Mouse (Mus musculus) stomach, adult 2 months (tissue): ENCODE data around the gene Cnga1. TPM values are rescaled to one million over a fixed set of nuclear protein-coding genes. Genes with fewer than 3 reads are reported as not detected.

Source experiments
- polyA plus RNA-seq: library from polyadenylated mRNA; depleted of rRNA; stranded (reverse); fragments of >200 nt; gene quantifications from 2 replicates; pipeline ENCODE4 v1.2.3, GENCODE M21; 2012; rRNA removed

The Cnga1 gene
- not detected in 2 replicates for polyA plus RNA-seq

DNA sequence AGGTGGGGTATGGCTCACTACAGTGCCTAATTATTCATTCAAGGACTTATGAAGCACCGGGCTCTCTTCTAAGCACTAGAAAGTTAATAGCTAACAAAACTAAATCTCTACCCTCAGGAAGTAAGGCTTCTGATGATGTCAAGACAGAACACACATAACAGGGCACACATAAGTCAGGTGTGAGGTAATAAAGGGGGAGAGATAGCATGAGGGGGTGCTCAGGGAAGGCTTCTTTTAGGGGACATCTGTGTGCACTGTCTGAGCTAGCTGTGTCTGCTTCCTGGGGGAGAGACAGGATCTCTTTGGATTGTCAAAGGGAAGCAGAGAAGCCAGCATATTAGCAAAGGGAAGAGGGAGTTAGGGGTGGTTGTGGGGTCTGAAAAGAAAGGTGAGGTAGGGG, at the start of gene Cnga1:
Gene Cnga1 (minus strand): TSS at position 101 of the 400 bp plus-strand sequence.

DNA sequence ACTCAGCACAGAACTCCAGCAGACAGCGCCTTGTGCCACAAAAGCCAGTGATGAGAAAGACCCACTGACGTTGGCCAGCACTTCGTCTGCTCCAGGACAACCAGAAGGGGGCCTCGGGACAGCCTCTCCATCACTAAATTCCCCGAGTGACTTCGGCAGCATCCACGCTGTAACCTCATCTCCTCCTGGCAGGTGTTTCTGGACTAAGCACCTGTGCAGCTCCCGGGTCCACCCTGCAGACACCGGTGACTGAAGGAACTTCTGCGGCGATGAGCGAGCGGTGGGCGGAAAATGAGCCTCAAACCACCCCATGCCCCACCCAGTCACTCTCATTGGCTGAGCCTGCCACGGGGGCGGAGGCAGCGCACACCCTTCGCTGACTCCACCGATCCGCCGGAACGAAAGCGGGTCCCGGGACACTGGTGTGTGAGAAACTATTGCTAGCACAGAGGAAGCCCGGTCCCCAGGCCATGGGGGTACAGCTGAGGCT, 3.4 kb upstream of the Cnga1 start, which contains the start of gene Nipal1:
Gene Nipal1 (plus strand): TSS at position 378 of the 490 bp plus-strand sequence.

DNA sequence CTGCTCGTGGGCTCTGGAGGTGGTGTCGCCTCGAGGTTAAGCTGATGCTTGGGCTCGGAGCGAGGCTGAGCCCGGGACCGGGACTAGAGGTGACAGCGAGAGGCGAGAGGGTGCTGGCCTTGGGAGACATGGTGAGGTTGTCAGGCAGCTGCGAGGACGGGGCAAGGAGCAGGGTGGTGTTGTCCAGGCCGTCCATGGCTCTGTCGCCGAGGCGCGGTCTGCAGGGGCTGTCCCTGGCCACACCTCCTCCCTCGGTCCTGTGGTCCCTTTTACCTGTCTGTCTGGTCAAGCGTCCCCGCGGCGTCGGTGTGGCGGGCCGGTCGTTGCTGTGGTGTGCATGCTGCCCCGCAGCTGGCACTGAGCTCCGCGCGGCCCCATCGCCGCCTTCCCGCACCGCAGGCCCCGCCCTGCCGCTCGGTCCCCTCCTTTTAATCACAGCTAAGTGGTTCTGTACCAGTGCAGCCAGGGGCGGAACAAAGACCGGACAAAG, 56.8 kb downstream of the Cnga1 start, which contains the start of gene Gm5868:
Gene Gm5868 (minus strand): TSS at position 360 of the 490 bp plus-strand sequence.

DNA sequence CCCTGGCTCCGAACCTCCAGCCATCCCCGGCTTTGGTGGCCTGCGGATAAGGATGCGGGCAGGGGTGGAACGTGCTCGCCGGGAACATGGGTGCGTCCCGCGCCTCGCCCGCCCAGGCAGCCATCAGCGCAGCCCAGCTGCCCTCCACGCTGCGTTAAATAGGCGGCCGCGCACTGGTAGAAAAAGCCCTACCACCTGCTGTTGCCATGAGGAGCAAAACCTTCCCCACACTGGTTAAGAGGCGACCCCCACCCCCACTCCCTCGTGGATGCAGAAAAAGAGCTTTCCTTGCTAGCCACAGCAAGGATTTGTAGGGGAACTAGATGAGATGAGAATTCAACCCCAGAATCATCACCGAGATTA, 63.1 kb downstream of the Cnga1 start, which contains the start of gene Zar1:
Gene Zar1 (minus strand): TSS at position 285 of the 363 bp plus-strand sequence.

DNA sequence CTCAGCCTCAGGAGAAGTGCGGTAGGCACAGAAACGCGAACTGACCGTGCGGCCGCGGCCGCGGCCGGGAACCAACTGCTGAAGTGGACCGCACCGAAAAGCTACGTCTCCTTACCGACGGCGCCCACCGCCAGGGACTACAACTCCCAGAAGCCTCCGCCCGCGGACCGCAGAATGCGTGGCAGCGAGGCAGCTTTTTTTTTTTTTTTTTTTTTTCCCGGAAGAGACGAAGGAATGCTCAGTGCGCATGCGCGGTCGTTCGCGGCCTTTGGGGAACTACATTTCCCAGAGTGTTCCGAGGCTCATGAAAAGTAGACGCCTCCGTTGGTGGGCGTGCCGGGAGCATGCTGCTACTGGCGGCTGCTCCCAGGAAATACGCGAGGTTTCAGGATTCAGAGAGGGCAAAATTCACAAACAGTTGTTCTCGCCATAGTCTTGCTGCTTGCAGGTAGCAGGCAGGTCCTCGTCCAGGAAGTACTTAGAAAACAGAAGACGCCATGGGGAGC, 84.5 kb downstream of the Cnga1 start, which contains the start of gene Nfxl1:
Gene Nfxl1 (minus strand): TSS at position 141 of the 506 bp plus-strand sequence.

Other genes starting within 250 kb of the Cnga1 start
- gene Corin, start 139.8 kb downstream of the Cnga1 start, polyA plus RNA-seq, result 0.03 and 0.23 TPM in 2 replicates
- gene Nfxl1, start 84.6 kb downstream of the Cnga1 start, polyA plus RNA-seq, result 2.2 and 2.5 TPM in 2 replicates
- gene Zar1, start 63.0 kb downstream of the Cnga1 start, polyA plus RNA-seq, result 0.22 TPM in 1 of 2 replicates, not detected in the other
- gene Gm5868, start 56.7 kb downstream of the Cnga1 start, polyA plus RNA-seq, result not detected in 2 replicates
- 0.84 and 1.3 TPM in 2 replicates for gene Nipal1, start 3.5 kb upstream of the Cnga1 start, polyA plus RNA-seq
- gene Txk, start 108.5 kb upstream of the Cnga1 start, polyA plus RNA-seq, result not detected in 2 replicates
- 0.91 and 1.00 TPM in 2 replicates for gene Tec, start 224.2 kb upstream of the Cnga1 start, polyA plus RNA-seq